Mouse (Mus musculus): ENCODE measurements around the gene Cldn4.

- TF ChIP-seq GATA1 (IDR thresholded peaks at IDR 0.05; ENCODE audit: low read length) (no peak), TAL1 (IDR thresholded peaks at IDR 0.05; ENCODE audit: low read length) (no peak)
Measured at GRCm38 (mm10) chr5:134974294-134974693, 27.6 kb upstream of the Cldn4 start.

Measured in erythroblast, embryonic 14.5 days (primary cell).